Mouse (Mus musculus): ENCODE measurements at regions not wholly inside any gene's neighbourhood (a gene's known extent, or its start where the extent isn't known, plus 50 kb on each side); places are given as distances from the start of the nearest gene placed in this dataset.
A peak's percentile ranks its signal among the peaks of the same experiment; 100 is the strongest.

- no peak overlapping the region for H3K4me2 ChIP-seq
- H3K27me3 ChIP-seq: no peaks in the 10 kb centered on the region
- peaks cover 5% of the 10 kb centered on the region; the same call in 1 of the 2 replicates for H3K4me1 ChIP-seq
- H3K27ac ChIP-seq: no peak overlapping the region; the same call in 1 of the 2 replicates
- H3K9me3 ChIP-seq (replicated peaks): no peaks in the 10 kb centered on the region
- H3K36me3 ChIP-seq: no peaks in the 10 kb centered on the region
- no peak overlapping the region for H3K4me3 ChIP-seq (replicated peaks)
- no peak overlapping the region for H3K9ac ChIP-seq
- no peak for ATAC-seq (replicated peaks; ENCODE audit: low FRiP score)
These were observed 60.4 kb upstream of the Aldh1a3 start for GRCm38 (mm10) chr7:66487751-66488150.

- H3K4me1 ChIP-seq: peaks cover 20% of the 10 kb centered on the region
- no peak overlapping the region for H3K4me2 ChIP-seq
- ATAC-seq (replicated peaks; ENCODE audit: low FRiP score): no peak
- H3K36me3 ChIP-seq: no peaks in the 10 kb centered on the region
- H3K9ac ChIP-seq: no peak overlapping the region
- H3K27ac ChIP-seq: no peak overlapping the region
- no peak overlapping the region for H3K4me3 ChIP-seq (replicated peaks)
- no peaks in the 10 kb centered on the region for H3K9me3 ChIP-seq (replicated peaks)
- WGBS: 42% methylated on average over 4 of the region's 4 CpGs
- no peaks in the 10 kb centered on the region for H3K27me3 ChIP-seq
These were observed 53.1 kb upstream of the Aldh1a3 start for GRCm38 (mm10) chr7:66480446-66480845.

GRCm38 (mm10) chr7:66479321-66479720 is 52.0 kb upstream of the Aldh1a3 start:
- H3K4me1 ChIP-seq: peaks cover 20% of the 10 kb centered on the region
- no peak overlapping the region for H3K4me2 ChIP-seq
- H3K4me3 ChIP-seq (replicated peaks): no peak overlapping the region
- 87% methylated on average over 4 of the region's 4 CpGs for WGBS
- H3K27me3 ChIP-seq: no peaks in the 10 kb centered on the region
- 0 out of 2 replicates have a peak overlapping the region, but pooled peaks have one; percentile 64 for H3K27ac ChIP-seq
- H3K9me3 ChIP-seq (replicated peaks): no peaks in the 10 kb centered on the region
- ATAC-seq (replicated peaks; ENCODE audit: low FRiP score): no peak
- no peak overlapping the region for H3K9ac ChIP-seq
- H3K36me3 ChIP-seq: no peaks in the 10 kb centered on the region

GRCm38 (mm10) chr7:66478106-66478505 is 50.8 kb upstream of the Aldh1a3 start:
- Histone ChIP-seq H3K9ac (no peak overlapping the region), H3K27ac (no peak overlapping the region), H3K4me2 (no peak overlapping the region), H3K4me1 (peaks cover 20% of the 10 kb centered on the region), H3K27me3 (no peaks in the 10 kb centered on the region), H3K9me3 (replicated peaks) (no peaks in the 10 kb centered on the region), H3K4me3 (replicated peaks) (no peak overlapping the region), H3K36me3 (no peaks in the 10 kb centered on the region)
- ATAC-seq (replicated peaks; ENCODE audit: low FRiP score): no peak
- WGBS: 85% methylated on average over 7 of the region's 7 CpGs

GRCm38 (mm10) chr7:66477475-66477874 is 50.2 kb upstream of the Aldh1a3 start:
- H3K27me3 ChIP-seq: no peaks in the 10 kb centered on the region
- no peak overlapping the region for H3K4me2 ChIP-seq
- H3K9ac ChIP-seq: no peak overlapping the region
- H3K9me3 ChIP-seq (replicated peaks): no peaks in the 10 kb centered on the region
- H3K4me3 ChIP-seq (replicated peaks): no peak overlapping the region
- ATAC-seq (replicated peaks; ENCODE audit: low FRiP score): no peak
- peaks cover 21% of the 10 kb centered on the region for H3K4me1 ChIP-seq
- no peak overlapping the region for H3K27ac ChIP-seq
- 59% methylated on average over 5 of the region's 5 CpGs for WGBS
- no peaks in the 10 kb centered on the region for H3K36me3 ChIP-seq
